Mouse (Mus musculus) liver, postnatal 0 days (tissue): ENCODE measurements around the gene Ddx47. TPM values are rescaled to one million over a fixed set of nuclear protein-coding genes. Genes with fewer than 3 reads are reported as not detected.

Experiments
- ATAC-seq: fragments of 200-750 bp; cut with Nextera tagmentation; 2 replicates; pipeline ENCODE4 v1.8.0; 2017; ENCODE audit warnings: mild to moderate bottlenecking, moderate library complexity
- DNase-seq: peaks from one replicate; pipeline ENCODE4 v3.0.0-alpha.2; 2016
- H3K27ac ChIP-seq: fragments of 300-500 bp; sonication (generic); 2 replicates; pipeline ENCODE4 v1.5.1; 2014; ENCODE audit warnings: antibody characterized with exemption, moderate library complexity, mild to moderate bottlenecking, low read depth
- H3K27me3 ChIP-seq: fragments of 300-500 bp; sonication (generic); 2 replicates; pipeline ENCODE4 v1.6.1; 2014; ENCODE audit warnings: low read length, control low read depth, mixed read lengths; ENCODE audit not compliant: insufficient read depth
- H3K36me3 ChIP-seq: fragments of 300-500 bp; sonication (generic); replicated peaks from 2 replicates; pipeline ENCODE4 v1.6.1; 2014; ENCODE audit warnings: mild to moderate bottlenecking, control low read depth, low read length, moderate library complexity, mixed read lengths; ENCODE audit not compliant: insufficient read depth
- H3K4me1 ChIP-seq: fragments of 300-500 bp; sonication (generic); 2 replicates; pipeline ENCODE4 v1.6.1; 2014; ENCODE audit warnings: antibody characterized with exemption, mild to moderate bottlenecking, control low read depth; ENCODE audit not compliant: insufficient read depth
- H3K4me2 ChIP-seq: fragments of 300-500 bp; sonication (generic); 2 replicates; pipeline ENCODE4 v1.6.1; 2014; ENCODE audit warnings: low read depth, mild to moderate bottlenecking, low read length, moderate library complexity, mixed read lengths
- H3K4me3 ChIP-seq: fragments of 300-500 bp; sonication (generic); 2 replicates; pipeline ENCODE4 v1.5.1; 2014; ENCODE audit warnings: low read depth, low read length
- H3K9ac ChIP-seq: fragments of 300-500 bp; sonication (generic); replicated peaks from 2 replicates; pipeline ENCODE4 v1.6.1; 2014; ENCODE audit warnings: mild to moderate bottlenecking, moderate library complexity
- H3K9me3 ChIP-seq: fragments of 300-500 bp; sonication (generic); 2 replicates; pipeline ENCODE4 v1.6.1; 2016; ENCODE audit warnings: mild to moderate bottlenecking, control low read depth, low read length, mixed read lengths
- CTCF ChIP-seq: sonication (generic); IDR thresholded peaks from 2 replicates; pipeline ENCODE4 v1.5.1; 2016; ENCODE audit warnings: antibody characterized with exemption, low read depth
- EP300 ChIP-seq: IDR thresholded peaks from 2 replicates; pipeline ENCODE4 v1.6.1; 2016; ENCODE audit warnings: antibody characterized with exemption, low read depth, mild to moderate bottlenecking
- WGBS: fragments of 180-500 bp; shearing (Covaris S2); extraction: QIAGEN DNeasy Blood & Tissue Kit; methylation state at CpG from one replicate; pipeline ENCODE4 v1.1.7; 2014; ENCODE audit not compliant: insufficient replicate concordance; 5-methylcytosine and 5-hydroxymethylcytosine counted together
- polyA plus RNA-seq: library from polyadenylated mRNA; unstranded; fragments of >200 nt; fragmentation: Nextera tagmentation; extraction: Ambion mirVana; gene quantifications from 2 replicates; pipeline ENCODE4 v1.2.1, GENCODE M21; 2015

Gene Ddx47
- polyA plus RNA-seq, 1 experiment from 2014 or later, result 34.8 TPM

GRCm38 (mm10) chr6:135055882-135056281 is 44.5 kb downstream of the Ddx47 start:
- Histone ChIP-seq H3K4me3 (no peak overlapping the region), H3K36me3 (no peaks in the 10 kb centered on the region), H3K4me2 (no peak overlapping the region), H3K9ac (no peak overlapping the region), H3K27me3 (no peaks in the 10 kb centered on the region), H3K4me1 (no peaks in the 10 kb centered on the region), H3K27ac (no peak overlapping the region), H3K9me3 (no peaks in the 10 kb centered on the region)
- 46% methylated on average over 4 of the region's 4 CpGs for WGBS
- no peak for ATAC-seq
- DNase-seq, result no peak
- no peak for TF ChIP-seq EP300
- no peak for TF ChIP-seq CTCF

GRCm38 (mm10) chr6:135060728-135061127 is 49.3 kb downstream of the Ddx47 start:
- DNase-seq (no peak), ATAC-seq (no peak)
- Histone ChIP-seq H3K27ac (no peak overlapping the region), H3K36me3 (no peaks in the 10 kb centered on the region), H3K9ac (no peak overlapping the region), H3K4me1 (peaks cover 5% of the 10 kb centered on the region; the same call in 1 of the 2 replicates), H3K4me3 (no peak overlapping the region), H3K27me3 (no peaks in the 10 kb centered on the region), H3K4me2 (no peak overlapping the region), H3K9me3 (no peaks in the 10 kb centered on the region)
- 79% methylated on average over 4 of the region's 4 CpGs for WGBS
- TF ChIP-seq EP300, result no peak
- no peak for TF ChIP-seq CTCF

GRCm38 (mm10) chr6:135064621-135065020 is 53.2 kb downstream of the Ddx47 start:
- Histone ChIP-seq H3K9ac (no peak overlapping the region), H3K4me1 (peaks cover 7% of the 10 kb centered on the region; the same call in 1 of the 2 replicates), H3K36me3 (no peaks in the 10 kb centered on the region), H3K9me3 (no peaks in the 10 kb centered on the region), H3K4me3 (peak overlapping the region; percentile 54; the same call in 1 of the 2 replicates), H3K27me3 (0 out of 2 replicates have a peak, but pooled peaks cover 8% of the 10 kb centered on the region), H3K27ac (no peak overlapping the region), H3K4me2 (no peak overlapping the region)
- WGBS, result 82% methylated on average over 12 of the region's 12 CpGs
- DNase-seq, result no peak
- no peak for ATAC-seq
- no peak for TF ChIP-seq EP300
- no peak for TF ChIP-seq CTCF

- H3K4me3 ChIP-seq, result peak within 1 kb of the TSS; percentile 54
- 1% methylated on average over 44 of the region's 44 CpGs for WGBS
- no peak within 1 kb of the TSS for H3K27ac ChIP-seq
- DNase-seq (peak; percentile 75), ATAC-seq (peak; percentile 90)
- H3K9me3 ChIP-seq, result no peaks in the 10 kb centered on the region
- H3K9ac ChIP-seq, result peak within 1 kb of the TSS; percentile 47; the same call in 1 of the 2 replicates
- no peaks in the 10 kb centered on the region for H3K36me3 ChIP-seq
- peak within 1 kb of the TSS; percentile 79 for H3K4me2 ChIP-seq
- peaks cover 7% of the 10 kb centered on the region; the same call in 1 of the 2 replicates for H3K4me1 ChIP-seq
- TF ChIP-seq EP300 (no peak), CTCF (no peak)
- H3K27me3 ChIP-seq, result 0 out of 2 replicates have a peak, but pooled peaks cover 8% of the 10 kb centered on the region
Measured at GRCm38 (mm10) chr6:135065236-135065957, 54.0 kb downstream of the Ddx47 start, which contains the start of gene Gprc5a. Gprc5a (plus strand) TSS chr6:135065651.

GRCm38 (mm10) chr6:135066795-135067445 is 55.5 kb downstream of the Ddx47 start:
- WGBS, result 70% methylated on average over 6 of the region's 6 CpGs
- TF ChIP-seq CTCF (no peak), EP300 (no peak)
- ATAC-seq (no peak), DNase-seq (no peak)
- no peak overlapping the region for H3K9ac ChIP-seq
- H3K4me1 ChIP-seq, result peaks cover 7% of the 10 kb centered on the region; the same call in 1 of the 2 replicates
- no peaks in the 10 kb centered on the region for H3K36me3 ChIP-seq
- 0 out of 2 replicates have a peak, but pooled peaks cover 8% of the 10 kb centered on the region for H3K27me3 ChIP-seq
- no peak overlapping the region for H3K4me3 ChIP-seq
- H3K4me2 ChIP-seq, result no peak overlapping the region
- H3K27ac ChIP-seq, result no peak overlapping the region
- H3K9me3 ChIP-seq, result no peaks in the 10 kb centered on the region

GRCm38 (mm10) chr6:135068221-135068620 is 56.8 kb downstream of the Ddx47 start:
- H3K9ac ChIP-seq, result no peak overlapping the region
- H3K36me3 ChIP-seq, result no peaks in the 10 kb centered on the region
- no peaks in the 10 kb centered on the region for H3K9me3 ChIP-seq
- ATAC-seq (no peak), DNase-seq (no peak)
- peaks cover 7% of the 10 kb centered on the region; the same call in 1 of the 2 replicates for H3K4me1 ChIP-seq
- WGBS, result 75% methylated on average over 5 of the region's 5 CpGs
- H3K4me3 ChIP-seq, result no peak overlapping the region
- TF ChIP-seq EP300, result no peak
- no peak for TF ChIP-seq CTCF
- no peak overlapping the region for H3K4me2 ChIP-seq
- H3K27ac ChIP-seq, result no peak overlapping the region
- 0 out of 2 replicates have a peak, but pooled peaks cover 8% of the 10 kb centered on the region for H3K27me3 ChIP-seq
